Mouse (Mus musculus): ENCODE results near the gene Zc3h15. TPM values are rescaled to one million over a fixed set of nuclear protein-coding genes. Genes with fewer than 3 reads are reported as not detected.
"Not testable (repeated sequence)": the region's sequence is repeated elsewhere in the genome, so short reads cannot be mapped to it uniquely, and the experiment has no call there.

Zc3h15 gene
- polyA plus RNA-seq, 1 experiment = 4.1 TPM

DNA sequence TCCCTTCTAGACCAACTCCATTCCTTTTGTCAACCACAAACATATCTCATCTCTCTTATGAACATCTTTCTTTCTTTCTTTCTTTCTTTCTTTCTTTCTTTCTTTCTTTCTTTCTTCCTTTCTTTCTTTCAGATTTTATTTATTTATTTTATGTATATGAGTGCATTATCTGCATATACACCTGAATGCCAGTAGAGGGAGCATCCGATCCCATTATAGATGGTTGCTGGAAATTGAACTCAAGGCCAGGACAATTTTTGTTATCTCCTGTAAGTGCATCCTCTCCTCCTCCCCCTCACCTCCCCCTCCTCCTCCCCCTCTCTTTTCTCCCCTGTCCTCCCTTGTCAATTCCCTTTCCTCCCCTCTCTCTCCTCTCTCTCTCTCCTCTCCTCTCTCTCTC, 54.2 kb downstream of the Zc3h15 start:
- TF ChIP-seq CTCF (IDR thresholded peaks at IDR 0.05; ENCODE audit: extremely low read depth, insufficient read length, insufficient replicate concordance, low read depth, low read length) = no peak
- TF ChIP-seq POLR2A (IDR thresholded peaks at IDR 0.05; ENCODE audit: low read depth, low read length) = no peak
- H3K4me3 ChIP-seq (ENCODE audit: low read depth, low read length) = no peak overlapping the region
- no peaks in the 10 kb centered on the region for H3K4me1 ChIP-seq (ENCODE audit: control insufficient read depth, insufficient read depth, insufficient read length, low read length)
- 68% methylated on average over 1 of the region's 1 CpGs for WGBS
- no peaks in the 10 kb centered on the region for H3K27me3 ChIP-seq (ENCODE audit: control insufficient read depth, insufficient read depth, low read length)
- no peaks in the 10 kb centered on the region for H3K36me3 ChIP-seq (ENCODE audit: control insufficient read depth, insufficient read depth, low read length)
- no peak overlapping the region for H3K27ac ChIP-seq (ENCODE audit: insufficient read depth, low read depth, low read length)

DNA sequence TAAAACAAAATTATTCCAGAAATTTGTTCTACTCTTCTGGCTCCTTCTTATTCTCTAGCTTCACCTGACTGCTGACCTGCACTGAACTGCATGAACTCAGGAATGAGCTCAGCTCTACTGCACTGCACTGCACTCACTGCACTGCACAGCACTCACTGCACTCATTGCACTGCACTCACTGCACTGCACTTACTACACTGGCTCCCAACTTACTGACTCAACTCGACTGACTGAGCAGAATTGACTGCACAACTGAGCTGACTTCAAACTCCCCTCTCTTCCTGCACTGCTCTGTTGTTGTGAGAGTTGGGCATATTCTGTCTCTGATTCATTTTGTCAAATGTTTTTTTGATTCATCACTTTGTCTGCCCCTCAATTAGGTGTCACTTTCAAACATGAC, 55.1 kb downstream of the Zc3h15 start:
- WGBS = 21% methylated on average over 1 of the region's 1 CpGs
- Histone ChIP-seq H3K36me3 (ENCODE audit: control insufficient read depth, insufficient read depth, low read length) (no peaks in the 10 kb centered on the region), H3K27me3 (ENCODE audit: control insufficient read depth, insufficient read depth, low read length) (no peaks in the 10 kb centered on the region), H3K27ac (ENCODE audit: insufficient read depth, low read depth, low read length) (no peak overlapping the region), H3K4me3 (ENCODE audit: low read depth, low read length) (no peak overlapping the region), H3K4me1 (ENCODE audit: control insufficient read depth, insufficient read depth, insufficient read length, low read length) (no peaks in the 10 kb centered on the region)
- TF ChIP-seq CTCF (IDR thresholded peaks at IDR 0.05; ENCODE audit: extremely low read depth, insufficient read length, insufficient replicate concordance, low read depth, low read length) = no peak
- TF ChIP-seq POLR2A (IDR thresholded peaks at IDR 0.05; ENCODE audit: low read depth, low read length) = no peak

DNA sequence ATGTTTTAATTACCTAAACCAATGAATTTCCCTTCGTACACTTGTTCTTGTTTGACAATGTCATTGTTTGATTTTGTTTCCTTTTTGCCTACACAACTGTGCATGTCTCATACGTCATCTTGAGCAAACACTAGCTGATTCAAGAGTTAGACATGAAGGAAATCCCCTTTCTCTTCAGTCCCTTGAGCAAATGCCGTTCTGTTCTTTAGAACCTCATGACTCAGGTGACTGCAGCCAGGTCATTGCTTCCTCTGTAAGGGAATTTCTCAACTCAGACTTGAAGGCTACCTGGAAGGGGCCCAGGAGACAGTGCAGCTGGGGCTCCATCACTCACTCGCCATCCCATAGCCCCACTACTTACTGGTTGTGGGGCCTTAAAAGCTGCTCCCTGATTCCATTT, 56.4 kb downstream of the Zc3h15 start:
- Histone ChIP-seq H3K27me3 (ENCODE audit: control insufficient read depth, insufficient read depth, low read length) (no peaks in the 10 kb centered on the region), H3K36me3 (ENCODE audit: control insufficient read depth, insufficient read depth, low read length) (no peaks in the 10 kb centered on the region), H3K4me1 (ENCODE audit: control insufficient read depth, insufficient read depth, insufficient read length, low read length) (no peaks in the 10 kb centered on the region), H3K4me3 (ENCODE audit: low read depth, low read length) (no peak overlapping the region), H3K27ac (ENCODE audit: insufficient read depth, low read depth, low read length) (no peak overlapping the region)
- 54% methylated on average over 4 of the region's 4 CpGs for WGBS
- no peak for TF ChIP-seq CTCF (IDR thresholded peaks at IDR 0.05; ENCODE audit: extremely low read depth, insufficient read length, insufficient replicate concordance, low read depth, low read length)
- TF ChIP-seq POLR2A (IDR thresholded peaks at IDR 0.05; ENCODE audit: low read depth, low read length) = no peak

DNA sequence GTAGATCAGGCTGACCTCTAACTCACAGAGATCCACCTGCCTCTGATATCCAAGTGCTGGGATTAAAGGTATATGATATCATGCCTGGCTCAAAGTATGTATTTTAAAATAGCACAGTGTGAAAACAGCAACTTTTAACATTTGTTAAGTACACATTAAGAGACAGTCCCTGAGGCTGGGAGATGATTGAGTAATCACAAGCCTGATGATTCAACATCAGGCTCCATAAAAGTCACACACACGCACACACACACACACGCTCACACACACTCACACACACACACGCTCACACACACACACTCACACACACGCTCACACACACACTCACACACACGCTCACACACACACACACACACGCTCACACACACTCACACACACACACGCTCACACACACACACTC, 58.2 kb downstream of the Zc3h15 start:
- TF ChIP-seq CTCF (IDR thresholded peaks at IDR 0.05; ENCODE audit: extremely low read depth, insufficient read length, insufficient replicate concordance, low read depth, low read length) = no peak
- no peak for TF ChIP-seq POLR2A (IDR thresholded peaks at IDR 0.05; ENCODE audit: low read depth, low read length)
- Histone ChIP-seq H3K27ac (ENCODE audit: insufficient read depth, low read depth, low read length) (no peak overlapping the region), H3K36me3 (ENCODE audit: control insufficient read depth, insufficient read depth, low read length) (no peaks in the 10 kb centered on the region), H3K4me3 (ENCODE audit: low read depth, low read length) (no peak overlapping the region), H3K4me1 (ENCODE audit: control insufficient read depth, insufficient read depth, insufficient read length, low read length) (no peaks in the 10 kb centered on the region), H3K27me3 (ENCODE audit: control insufficient read depth, insufficient read depth, low read length) (no peaks in the 10 kb centered on the region)
- WGBS = 90% methylated on average over 7 of the region's 7 CpGs

DNA sequence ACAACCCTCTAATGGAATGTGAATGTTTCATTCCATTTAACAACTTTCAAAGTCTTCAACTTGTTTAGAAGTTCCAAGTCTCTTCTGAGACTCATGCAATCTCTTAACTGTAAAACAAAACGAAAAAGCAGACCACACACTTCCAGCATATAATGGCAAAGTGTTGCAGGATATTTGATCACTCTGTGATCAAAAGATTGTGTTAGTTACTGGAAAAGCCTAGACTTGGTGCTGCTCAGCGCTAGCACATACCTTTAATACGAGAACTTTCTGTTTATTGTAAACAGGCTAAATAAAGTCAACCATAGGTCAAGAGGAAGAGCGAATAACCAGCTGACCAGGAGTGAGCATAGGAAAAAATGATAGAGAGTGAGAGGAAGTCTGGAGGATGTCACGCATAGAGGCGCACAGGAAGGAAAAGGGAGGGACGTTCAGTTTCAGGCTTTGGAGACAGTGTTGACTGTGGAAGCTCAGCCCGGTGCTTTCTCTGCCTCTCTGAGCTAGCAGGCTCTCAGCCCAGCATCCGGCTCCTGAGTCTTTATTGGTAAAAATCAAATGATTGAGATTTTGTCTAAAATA, 61.4 kb downstream of the Zc3h15 start:
- Histone ChIP-seq H3K27ac (ENCODE audit: insufficient read depth, low read depth, low read length) (no peak overlapping the region), H3K4me1 (ENCODE audit: control insufficient read depth, insufficient read depth, insufficient read length, low read length) (peaks cover 4% of the 10 kb centered on the region; the same call in 1 of the 2 replicates), H3K36me3 (ENCODE audit: control insufficient read depth, insufficient read depth, low read length) (no peaks in the 10 kb centered on the region), H3K4me3 (ENCODE audit: low read depth, low read length) (no peak overlapping the region), H3K27me3 (ENCODE audit: control insufficient read depth, insufficient read depth, low read length) (no peaks in the 10 kb centered on the region)
- 71% methylated on average over 9 of the region's 9 CpGs for WGBS
- TF ChIP-seq POLR2A (IDR thresholded peaks at IDR 0.05; ENCODE audit: low read depth, low read length) = no peak
- TF ChIP-seq CTCF (IDR thresholded peaks at IDR 0.05; ENCODE audit: extremely low read depth, insufficient read length, insufficient replicate concordance, low read depth, low read length) = no peak

DNA sequence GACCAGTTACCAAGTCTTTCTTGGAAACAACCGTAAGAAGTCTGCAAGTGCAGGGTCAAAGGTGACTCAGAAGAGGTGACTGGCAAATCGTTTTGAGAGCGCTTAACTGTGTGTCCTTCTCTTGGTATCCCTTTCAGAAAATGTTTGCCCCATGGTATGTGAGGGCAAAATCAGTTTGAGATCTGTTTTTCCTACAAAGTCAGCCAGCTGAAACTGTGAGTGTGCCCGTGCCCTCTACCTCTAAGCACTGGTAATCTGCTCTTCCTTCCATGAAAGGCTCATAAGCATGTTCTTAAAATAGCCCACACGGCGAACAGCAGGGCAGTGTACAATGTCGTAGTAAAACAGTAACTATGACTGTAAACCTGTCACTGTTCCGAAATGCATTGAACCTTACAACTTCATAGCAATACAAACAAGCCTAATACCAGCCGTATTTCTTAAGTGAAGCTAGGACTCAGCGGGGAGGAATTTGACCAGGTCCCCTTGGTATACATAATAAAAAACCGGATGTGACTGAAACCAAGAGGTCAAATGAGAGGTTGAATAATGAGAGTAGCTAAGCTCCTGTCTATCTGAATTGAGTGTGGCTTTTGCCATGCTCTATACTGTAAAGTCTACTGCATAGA, 65.8 kb downstream of the Zc3h15 start:
- no peaks in the 10 kb centered on the region for H3K27me3 ChIP-seq (ENCODE audit: control insufficient read depth, insufficient read depth, low read length)
- WGBS = 24% methylated on average over 11 of the region's 11 CpGs
- no peak overlapping the region for H3K27ac ChIP-seq (ENCODE audit: insufficient read depth, low read depth, low read length)

DNA sequence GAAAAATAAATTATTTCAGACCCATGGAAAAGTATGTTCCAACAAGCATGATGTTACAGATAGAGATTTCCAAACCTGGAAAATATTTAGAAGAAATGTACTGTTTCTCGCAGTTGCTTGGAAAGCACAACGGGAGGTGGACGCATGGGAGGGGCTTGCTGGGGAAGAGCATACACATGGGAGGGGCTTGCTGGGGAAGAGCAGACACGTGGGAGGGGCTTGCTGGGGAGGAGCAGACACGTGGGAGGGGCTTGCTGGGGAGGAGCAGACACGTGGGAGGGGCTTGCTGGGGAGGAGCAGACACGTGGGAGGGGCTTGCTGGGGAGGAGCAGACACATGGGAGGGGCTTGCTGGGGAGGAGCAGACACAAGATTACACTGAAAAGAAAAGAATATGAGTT, 69.0 kb downstream of the Zc3h15 start:
- 60% methylated on average over 7 of the region's 7 CpGs for WGBS
- not testable (repeated sequence) for H3K4me1 ChIP-seq (ENCODE audit: control insufficient read depth, insufficient read depth, insufficient read length, low read length); H3K27me3 ChIP-seq (ENCODE audit: control insufficient read depth, insufficient read depth, low read length); H3K27ac ChIP-seq (ENCODE audit: insufficient read depth, low read depth, low read length); H3K4me3 ChIP-seq (ENCODE audit: low read depth, low read length); H3K36me3 ChIP-seq (ENCODE audit: control insufficient read depth, insufficient read depth, low read length)

More for the DNA sequence above, 65.8 kb downstream of the Zc3h15 start:
- Histone ChIP-seq H3K4me1 (ENCODE audit: control insufficient read depth, insufficient read depth, insufficient read length, low read length) (peaks cover 4% of the 10 kb centered on the region; the same call in 1 of the 2 replicates), H3K36me3 (ENCODE audit: control insufficient read depth, insufficient read depth, low read length) (no peaks in the 10 kb centered on the region), H3K4me3 (ENCODE audit: low read depth, low read length) (no peak overlapping the region)
- TF ChIP-seq CTCF (IDR thresholded peaks at IDR 0.05; ENCODE audit: extremely low read depth, insufficient read length, insufficient replicate concordance, low read depth, low read length) = no peak
- TF ChIP-seq POLR2A (IDR thresholded peaks at IDR 0.05; ENCODE audit: low read depth, low read length) = no peak

All from small intestine, adult 2 months (tissue).